Mouse (Mus musculus) hindbrain, embryonic 16.5 days (tissue): ENCODE measurements at regions not wholly inside any gene's neighbourhood (a gene's known extent, or its start where the extent isn't known, plus 50 kb on each side); places are given as distances from the start of the nearest gene placed in this dataset.

Source experiments
- ATAC-seq: fragments of 200-750 bp; cut with Nextera tagmentation; 2 replicates; pipeline ENCODE4 v1.8.0; 2017; ENCODE audit warnings: moderate TSS enrichment, moderate library complexity
- H3K27ac ChIP-seq: fragments of 300-500 bp; sonication (generic); 2 replicates; pipeline ENCODE4 v1.5.1; 2014; ENCODE audit warnings: low read depth, mild to moderate bottlenecking, control low read depth, low read length, moderate library complexity
- H3K27me3 ChIP-seq: fragments of 300-500 bp; sonication (generic); replicated peaks from 2 replicates; pipeline ENCODE4 v1.6.1; 2014; ENCODE audit warnings: low read length; ENCODE audit not compliant: control insufficient read depth, insufficient read depth
- H3K36me3 ChIP-seq: fragments of 300-500 bp; sonication (generic); 2 replicates; pipeline ENCODE4 v1.6.1; 2014; ENCODE audit warnings: mild to moderate bottlenecking, low read length, moderate library complexity, mixed read lengths; ENCODE audit not compliant: control insufficient read depth, insufficient read depth
- H3K4me1 ChIP-seq: fragments of 300-500 bp; sonication (generic); 2 replicates; pipeline ENCODE4 v1.6.1; 2014; ENCODE audit warnings: low read depth, low read length; ENCODE audit not compliant: control insufficient read depth, insufficient read depth
- H3K4me2 ChIP-seq: fragments of 300-500 bp; sonication (generic); 2 replicates; pipeline ENCODE4 v1.6.1; 2014; ENCODE audit warnings: mild to moderate bottlenecking, low read length, control low read depth, moderate library complexity
- H3K4me3 ChIP-seq: fragments of 300-500 bp; sonication (generic); 2 replicates; pipeline ENCODE4 v1.5.1; 2014; ENCODE audit warnings: mild to moderate bottlenecking, low read length, control low read depth, moderate library complexity
- H3K9ac ChIP-seq: fragments of 300-500 bp; sonication (generic); 2 replicates; pipeline ENCODE4 v1.6.1; 2014; ENCODE audit warnings: low read depth, mild to moderate bottlenecking, control low read depth, low read length, moderate library complexity
- H3K9me3 ChIP-seq: fragments of 300-500 bp; sonication (generic); 2 replicates; pipeline ENCODE4 v1.6.1; 2014; ENCODE audit warnings: mild to moderate bottlenecking, low read length, moderate library complexity; ENCODE audit not compliant: control insufficient read depth
- WGBS: fragments of 180-500 bp; shearing (Covaris S2); extraction: QIAGEN DNeasy Blood & Tissue Kit; methylation state at CpG from one replicate; pipeline ENCODE4 v1.1.7; 2014; 5-methylcytosine and 5-hydroxymethylcytosine counted together

- no peaks in the 10 kb centered on the region for H3K36me3 ChIP-seq
- H3K27me3 ChIP-seq, result no peaks in the 10 kb centered on the region
- H3K9me3 ChIP-seq, result no peaks in the 10 kb centered on the region
- H3K27ac ChIP-seq, result no peak overlapping the region
- no peak for ATAC-seq
- no peaks in the 10 kb centered on the region for H3K4me1 ChIP-seq
- H3K9ac ChIP-seq, result no peak overlapping the region
- H3K4me3 ChIP-seq, result no peak overlapping the region
- H3K4me2 ChIP-seq, result no peak overlapping the region
- WGBS, result 92% methylated on average over 8 of the region's 8 CpGs
Measured at GRCm38 (mm10) chr4:150800774-150801173, 52.9 kb upstream of the Errfi1 start.

DNA sequence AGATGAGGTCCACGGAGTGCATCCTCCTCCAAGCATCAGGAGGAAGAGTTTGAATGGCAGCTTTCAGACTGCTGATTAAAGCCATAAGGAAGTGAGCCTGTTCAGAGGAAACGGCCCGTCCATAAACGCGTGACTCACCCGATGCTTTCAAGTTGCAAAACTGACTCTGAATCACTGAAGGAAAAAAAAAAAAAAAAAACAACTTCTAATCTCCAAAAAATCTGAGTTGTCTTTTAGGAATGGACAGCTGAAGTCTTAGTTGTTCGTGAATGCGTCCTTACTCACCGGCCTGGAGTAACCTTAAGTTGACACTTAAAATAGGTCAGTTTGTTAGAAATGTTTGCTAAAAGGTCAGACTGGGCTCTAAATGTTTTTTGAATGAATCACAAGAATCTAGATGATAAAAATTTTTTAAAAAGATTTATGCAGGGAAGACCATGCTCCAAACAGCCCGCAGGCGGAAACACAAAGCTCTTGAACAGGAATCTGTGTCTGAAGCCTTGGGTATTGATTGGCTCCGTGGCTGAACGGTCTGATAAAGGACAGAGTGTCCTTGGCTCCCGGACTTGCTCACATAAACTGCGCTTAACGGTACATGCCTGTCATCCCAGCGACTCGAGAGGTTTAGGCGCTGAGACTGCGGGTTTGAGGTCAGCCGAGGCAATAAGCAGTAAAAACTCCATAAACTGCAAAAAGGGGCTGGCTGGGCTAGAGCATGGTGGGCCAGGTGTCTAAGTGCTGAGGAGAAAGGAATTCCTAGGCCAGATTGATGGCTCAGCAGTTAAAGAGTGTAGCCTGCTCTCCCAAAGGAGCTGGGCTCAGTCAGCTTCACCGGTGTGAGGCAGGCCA is 53.9 kb upstream of the Errfi1 start:
- peaks cover 5% of the 10 kb centered on the region for H3K4me1 ChIP-seq
- H3K4me3 ChIP-seq, result no peak overlapping the region
- no peaks in the 10 kb centered on the region for H3K36me3 ChIP-seq
- no peak overlapping the region for H3K27ac ChIP-seq
- H3K4me2 ChIP-seq, result no peak overlapping the region
- no peak for ATAC-seq
- no peak overlapping the region for H3K9ac ChIP-seq
- 71% methylated on average over 22 of the region's 22 CpGs for WGBS
- H3K9me3 ChIP-seq, result no peaks in the 10 kb centered on the region
- H3K27me3 ChIP-seq, result no peaks in the 10 kb centered on the region

GRCm38 (mm10) chr4:150798783-150799530 is 54.8 kb upstream of the Errfi1 start:
- H3K4me1 ChIP-seq, result peaks cover 13% of the 10 kb centered on the region
- H3K27ac ChIP-seq, result no peak overlapping the region
- H3K4me2 ChIP-seq, result no peak overlapping the region
- no peaks in the 10 kb centered on the region for H3K27me3 ChIP-seq
- H3K9me3 ChIP-seq, result no peaks in the 10 kb centered on the region
- no peaks in the 10 kb centered on the region for H3K36me3 ChIP-seq
- 49% methylated on average over 13 of the region's 13 CpGs for WGBS
- no peak for ATAC-seq
- H3K9ac ChIP-seq, result no peak overlapping the region
- H3K4me3 ChIP-seq, result no peak overlapping the region

DNA sequence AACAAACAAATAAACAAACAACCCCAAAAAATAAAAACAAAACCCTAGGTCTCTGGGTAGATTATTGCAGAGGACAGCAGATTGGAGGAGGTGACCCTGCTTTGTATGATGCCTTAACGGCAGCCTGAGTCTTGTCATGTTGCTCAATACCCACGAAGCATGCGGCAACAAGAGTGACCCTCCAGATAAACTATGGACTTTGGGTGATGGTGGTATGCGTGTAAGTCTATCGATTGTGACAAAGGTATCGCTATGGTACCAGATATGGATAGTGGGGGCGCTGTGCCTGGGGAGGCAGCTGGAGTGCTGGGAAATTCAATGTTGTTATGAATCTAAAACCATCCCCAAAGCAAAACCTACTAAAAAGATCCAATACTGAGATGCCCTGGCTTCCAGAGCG is 55.4 kb upstream of the Errfi1 start:
- H3K4me2 ChIP-seq, result no peak overlapping the region
- no peak overlapping the region for H3K27ac ChIP-seq
- no peaks in the 10 kb centered on the region for H3K9me3 ChIP-seq
- WGBS, result 89% methylated on average over 8 of the region's 8 CpGs
- no peaks in the 10 kb centered on the region for H3K36me3 ChIP-seq
- H3K4me3 ChIP-seq, result no peak overlapping the region
- no peaks in the 10 kb centered on the region for H3K27me3 ChIP-seq
- H3K4me1 ChIP-seq, result peaks cover 13% of the 10 kb centered on the region
- no peak overlapping the region for H3K9ac ChIP-seq
- no peak for ATAC-seq

DNA sequence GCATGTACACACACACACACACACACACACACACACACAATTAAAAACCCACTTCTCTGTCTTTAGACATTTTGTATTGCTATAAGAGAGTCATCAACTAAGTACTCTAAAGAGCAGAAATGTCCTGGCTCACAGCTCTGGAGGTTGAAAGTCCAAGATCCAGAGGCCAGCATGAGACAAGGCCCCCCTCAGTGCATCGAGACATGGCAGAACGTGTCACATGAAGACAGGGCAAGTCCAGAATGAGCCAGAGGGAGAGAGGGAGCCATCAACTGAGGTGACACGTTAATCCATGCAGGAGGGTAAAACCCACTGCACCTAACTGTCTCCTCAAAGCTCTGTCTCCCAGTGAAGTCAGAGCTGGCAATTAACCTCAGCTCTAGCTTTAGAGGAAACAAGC is 56.7 kb upstream of the Errfi1 start:
- no peak overlapping the region for H3K4me3 ChIP-seq
- H3K4me2 ChIP-seq, result no peak overlapping the region
- WGBS, result 67% methylated on average over 3 of the region's 3 CpGs
- H3K9ac ChIP-seq, result no peak overlapping the region
- H3K36me3 ChIP-seq, result no peaks in the 10 kb centered on the region
- H3K4me1 ChIP-seq, result peaks cover 13% of the 10 kb centered on the region
- no peaks in the 10 kb centered on the region for H3K27me3 ChIP-seq
- ATAC-seq, result no peak
- no peaks in the 10 kb centered on the region for H3K9me3 ChIP-seq
- no peak overlapping the region for H3K27ac ChIP-seq

DNA sequence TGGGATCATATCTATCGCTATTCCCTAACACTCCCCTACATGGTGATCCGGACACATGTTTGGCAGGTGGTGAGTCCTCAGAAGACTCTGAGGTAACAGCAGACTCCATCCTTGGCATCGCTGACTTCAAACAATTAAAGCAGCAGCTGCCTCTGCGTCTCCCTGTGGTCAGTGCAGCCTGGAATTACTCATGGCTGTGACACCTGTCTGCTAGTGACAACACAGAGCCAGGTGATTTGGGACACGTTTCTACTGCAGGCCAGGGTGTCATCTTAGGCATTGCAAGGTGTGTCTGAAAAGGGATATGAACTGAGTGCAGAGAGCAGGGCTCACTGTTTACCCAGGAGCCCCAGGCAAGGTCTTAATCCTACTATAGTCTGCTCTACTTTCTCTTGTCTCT is 58.8 kb upstream of the Errfi1 start:
- Histone ChIP-seq H3K36me3 (no peaks in the 10 kb centered on the region), H3K9ac (no peak overlapping the region), H3K27me3 (no peaks in the 10 kb centered on the region), H3K4me2 (no peak overlapping the region), H3K27ac (peak overlapping the region; percentile 65), H3K9me3 (no peaks in the 10 kb centered on the region), H3K4me3 (no peak overlapping the region), H3K4me1 (peaks cover 13% of the 10 kb centered on the region)
- 33% methylated on average over 5 of the region's 5 CpGs for WGBS
- 0 out of 2 replicates have a peak, but pooled peaks have one; percentile 51 for ATAC-seq

GRCm38 (mm10) chr4:150794257-150794794 is 59.4 kb upstream of the Errfi1 start:
- no peak overlapping the region for H3K4me3 ChIP-seq
- no peak overlapping the region for H3K4me2 ChIP-seq
- 32% methylated on average over 9 of the region's 9 CpGs for WGBS
- peaks cover 13% of the 10 kb centered on the region for H3K4me1 ChIP-seq
- H3K9ac ChIP-seq, result no peak overlapping the region
- H3K27me3 ChIP-seq, result no peaks in the 10 kb centered on the region
- no peaks in the 10 kb centered on the region for H3K36me3 ChIP-seq
- peak overlapping the region; percentile 65 for H3K27ac ChIP-seq
- peak; percentile 86 for ATAC-seq
- no peaks in the 10 kb centered on the region for H3K9me3 ChIP-seq

DNA sequence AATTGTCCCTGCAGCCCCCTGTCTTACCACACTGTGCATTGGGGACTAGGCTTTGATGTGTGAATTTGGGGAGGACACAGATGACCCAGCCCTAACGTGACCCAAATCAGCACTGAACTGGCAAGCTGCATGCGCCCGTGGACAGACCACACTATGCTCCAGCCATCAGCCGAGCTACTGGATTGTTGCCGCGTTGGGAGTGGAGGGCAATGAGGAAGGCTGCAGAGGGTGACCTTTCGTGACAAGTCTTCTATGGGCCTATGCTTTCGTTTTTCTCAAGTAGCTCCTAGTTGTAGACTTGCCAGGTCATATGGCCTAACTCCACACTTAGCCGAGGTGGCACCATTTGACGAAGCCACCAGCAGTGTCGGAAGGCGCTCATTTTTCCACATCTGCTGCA is 60.6 kb upstream of the Errfi1 start:
- Histone ChIP-seq H3K9me3 (no peaks in the 10 kb centered on the region), H3K27me3 (no peaks in the 10 kb centered on the region), H3K9ac (no peak overlapping the region), H3K4me1 (peaks cover 13% of the 10 kb centered on the region), H3K36me3 (no peaks in the 10 kb centered on the region), H3K27ac (no peak overlapping the region), H3K4me3 (no peak overlapping the region), H3K4me2 (no peak overlapping the region)
- 83% methylated on average over 12 of the region's 12 CpGs for WGBS
- ATAC-seq, result no peak

- H3K4me2 ChIP-seq, result no peak overlapping the region
- H3K36me3 ChIP-seq, result no peaks in the 10 kb centered on the region
- H3K27ac ChIP-seq, result no peak overlapping the region
- no peaks in the 10 kb centered on the region for H3K9me3 ChIP-seq
- H3K27me3 ChIP-seq, result no peaks in the 10 kb centered on the region
- H3K4me3 ChIP-seq, result no peak overlapping the region
- ATAC-seq, result no peak
- no peak overlapping the region for H3K9ac ChIP-seq
- peaks cover 2% of the 10 kb centered on the region for H3K4me1 ChIP-seq
- WGBS, result 69% methylated on average over 7 of the region's 7 CpGs
Measured at GRCm38 (mm10) chr4:150789166-150789565, 64.6 kb upstream of the Errfi1 start.
